Mouse (Mus musculus): ENCODE measurements around the gene Fryl. TPM values are rescaled to one million over a fixed set of nuclear protein-coding genes. Genes with fewer than 3 reads are reported as not detected.
"Not testable (repeated sequence)": the region's sequence is repeated elsewhere in the genome, so short reads cannot be mapped to it uniquely, and the experiment has no call there.

Gene Fryl
- polyA plus RNA-seq, 1 experiment from 2014 or later, result 38.7 TPM

- Histone ChIP-seq H3K9me3 (replicated peaks) (no peaks in the 10 kb centered on the region), H3K27me3 (replicated peaks) (no peaks in the 10 kb centered on the region), H3K9ac (no peak overlapping the region), H3K36me3 (peaks cover 78% of the 10 kb centered on the region), H3K4me3 (no peak overlapping the region), H3K4me1 (replicated peaks) (no peaks in the 10 kb centered on the region), H3K4me2 (no peak overlapping the region), H3K27ac (ENCODE audit: poor library complexity, severe bottlenecking) (no peak overlapping the region)
- no peak for ATAC-seq (ENCODE audit: insufficient number of reproducible peaks, low FRiP score)
- WGBS, result 91% methylated on average over 6 of the region's 6 CpGs
Observed at GRCm38 (mm10) chr5:73056457-73056856, 200.0 kb downstream of the Fryl start.

GRCm38 (mm10) chr5:73053933-73054332 is 202.5 kb downstream of the Fryl start:
- Histone ChIP-seq H3K27me3 (replicated peaks) (no peaks in the 10 kb centered on the region), H3K4me3 (no peak overlapping the region), H3K27ac (ENCODE audit: poor library complexity, severe bottlenecking) (no peak overlapping the region), H3K9me3 (replicated peaks) (no peaks in the 10 kb centered on the region), H3K9ac (no peak overlapping the region), H3K4me1 (replicated peaks) (no peaks in the 10 kb centered on the region), H3K36me3 (peaks cover 92% of the 10 kb centered on the region), H3K4me2 (no peak overlapping the region)
- no peak for ATAC-seq (ENCODE audit: insufficient number of reproducible peaks, low FRiP score)
- 98% methylated on average over 8 of the region's 8 CpGs for WGBS

GRCm38 (mm10) chr5:73047651-73048245 is 208.7 kb downstream of the Fryl start:
- Histone ChIP-seq H3K4me3 (no peak overlapping the region), H3K9ac (no peak overlapping the region), H3K27ac (ENCODE audit: poor library complexity, severe bottlenecking) (no peak overlapping the region), H3K27me3 (replicated peaks) (no peaks in the 10 kb centered on the region), H3K9me3 (replicated peaks) (0 out of 2 replicates have a peak, but pooled peaks cover 3% of the 10 kb centered on the region), H3K4me1 (replicated peaks) (no peaks in the 10 kb centered on the region), H3K36me3 (peaks cover 92% of the 10 kb centered on the region), H3K4me2 (no peak overlapping the region)
- 71% methylated on average over 7 of the region's 7 CpGs for WGBS
- no peak for ATAC-seq (ENCODE audit: insufficient number of reproducible peaks, low FRiP score)

GRCm38 (mm10) chr5:73044055-73044454 is 212.4 kb downstream of the Fryl start:
- no peaks in the 10 kb centered on the region for H3K4me1 ChIP-seq (replicated peaks)
- no peak overlapping the region for H3K9ac ChIP-seq
- H3K4me3 ChIP-seq, result no peak overlapping the region
- 0 out of 2 replicates have a peak, but pooled peaks cover 3% of the 10 kb centered on the region for H3K9me3 ChIP-seq (replicated peaks)
- whole genome bisulfite sequencing, result 97% methylated on average over 2 of the region's 2 CpGs
- H3K27me3 ChIP-seq (replicated peaks), result no peaks in the 10 kb centered on the region
- peaks cover 68% of the 10 kb centered on the region for H3K36me3 ChIP-seq
- no peak overlapping the region for H3K27ac ChIP-seq (ENCODE audit: poor library complexity, severe bottlenecking)
- ATAC-seq (ENCODE audit: insufficient number of reproducible peaks, low FRiP score), result no peak
- H3K4me2 ChIP-seq, result no peak overlapping the region

- Histone ChIP-seq H3K9ac (no peak overlapping the region), H3K4me1 (replicated peaks) (peaks cover 12% of the 10 kb centered on the region), H3K27me3 (replicated peaks) (no peaks in the 10 kb centered on the region), H3K9me3 (replicated peaks) (no peaks in the 10 kb centered on the region), H3K4me3 (no peak overlapping the region), H3K36me3 (peaks cover 70% of the 10 kb centered on the region), H3K4me2 (no peak overlapping the region), H3K27ac (ENCODE audit: poor library complexity, severe bottlenecking) (no peak overlapping the region)
- 87% methylated on average over 11 of the region's 11 CpGs for WGBS
- ATAC-seq (ENCODE audit: insufficient number of reproducible peaks, low FRiP score), result no peak
Observed at GRCm38 (mm10) chr5:73032481-73032880, 223.9 kb downstream of the Fryl start.

GRCm38 (mm10) chr5:73028646-73029045 is 227.8 kb downstream of the Fryl start:
- 42% methylated on average over 13 of the region's 13 CpGs for WGBS
- no peaks in the 10 kb centered on the region for H3K27me3 ChIP-seq (replicated peaks)
- no peaks in the 10 kb centered on the region for H3K9me3 ChIP-seq (replicated peaks)
- H3K27ac ChIP-seq (ENCODE audit: poor library complexity, severe bottlenecking), result 0 out of 2 replicates have a peak overlapping the region, but pooled peaks have one; percentile 13
- H3K4me3 ChIP-seq, result no peak overlapping the region
- no peak for ATAC-seq (ENCODE audit: insufficient number of reproducible peaks, low FRiP score)
- peaks cover 77% of the 10 kb centered on the region for H3K36me3 ChIP-seq
- peaks cover 12% of the 10 kb centered on the region for H3K4me1 ChIP-seq (replicated peaks)
- H3K4me2 ChIP-seq, result no peak overlapping the region
- H3K9ac ChIP-seq, result peak overlapping the region; percentile 40; the same call in 1 of the 2 replicates

- no peak overlapping the region for H3K4me3 ChIP-seq
- peaks cover 4% of the 10 kb centered on the region for H3K4me1 ChIP-seq (replicated peaks)
- peaks cover 56% of the 10 kb centered on the region for H3K36me3 ChIP-seq
- WGBS, result 93% methylated on average over 13 of the region's 13 CpGs
- no peak for ATAC-seq (ENCODE audit: insufficient number of reproducible peaks, low FRiP score)
- no peaks in the 10 kb centered on the region for H3K27me3 ChIP-seq (replicated peaks)
- no peak overlapping the region for H3K4me2 ChIP-seq
- H3K27ac ChIP-seq (ENCODE audit: poor library complexity, severe bottlenecking), result no peak overlapping the region
- no peaks in the 10 kb centered on the region for H3K9me3 ChIP-seq (replicated peaks)
- no peak overlapping the region for H3K9ac ChIP-seq
Observed at GRCm38 (mm10) chr5:73023801-73024200, 232.6 kb downstream of the Fryl start.

DNA sequence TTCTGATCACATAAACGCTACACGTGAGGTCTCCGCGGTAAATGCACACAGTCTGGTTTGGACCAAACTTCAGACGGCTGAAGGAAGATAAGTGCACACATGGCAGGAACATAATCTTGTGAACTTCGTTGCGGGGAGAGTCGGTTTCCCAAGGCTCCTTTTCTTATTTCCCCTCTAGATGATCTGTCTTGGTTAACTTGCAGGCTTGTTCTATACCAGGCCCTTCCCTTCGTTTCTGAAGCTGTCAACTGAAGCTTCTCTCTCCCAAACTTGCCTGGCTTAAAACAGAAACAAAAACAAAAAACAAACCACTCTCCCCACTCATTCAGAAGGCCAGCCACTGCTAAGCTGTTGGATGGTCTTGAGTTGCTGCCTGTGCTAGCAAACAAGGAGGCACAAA is 241.7 kb downstream of the Fryl start:
- H3K4me3 ChIP-seq, result no peak overlapping the region
- no peak overlapping the region for H3K9ac ChIP-seq
- H3K4me1 ChIP-seq (replicated peaks), result peaks cover 12% of the 10 kb centered on the region; the same call in 1 of the 2 replicates
- H3K4me2 ChIP-seq, result no peak overlapping the region
- no peaks in the 10 kb centered on the region for H3K9me3 ChIP-seq (replicated peaks)
- ATAC-seq (ENCODE audit: insufficient number of reproducible peaks, low FRiP score), result no peak
- peaks cover 47% of the 10 kb centered on the region for H3K27me3 ChIP-seq (replicated peaks)
- H3K36me3 ChIP-seq, result no peaks in the 10 kb centered on the region
- WGBS, result 48% methylated on average over 9 of the region's 9 CpGs
- no peak overlapping the region for H3K27ac ChIP-seq (ENCODE audit: poor library complexity, severe bottlenecking)

DNA sequence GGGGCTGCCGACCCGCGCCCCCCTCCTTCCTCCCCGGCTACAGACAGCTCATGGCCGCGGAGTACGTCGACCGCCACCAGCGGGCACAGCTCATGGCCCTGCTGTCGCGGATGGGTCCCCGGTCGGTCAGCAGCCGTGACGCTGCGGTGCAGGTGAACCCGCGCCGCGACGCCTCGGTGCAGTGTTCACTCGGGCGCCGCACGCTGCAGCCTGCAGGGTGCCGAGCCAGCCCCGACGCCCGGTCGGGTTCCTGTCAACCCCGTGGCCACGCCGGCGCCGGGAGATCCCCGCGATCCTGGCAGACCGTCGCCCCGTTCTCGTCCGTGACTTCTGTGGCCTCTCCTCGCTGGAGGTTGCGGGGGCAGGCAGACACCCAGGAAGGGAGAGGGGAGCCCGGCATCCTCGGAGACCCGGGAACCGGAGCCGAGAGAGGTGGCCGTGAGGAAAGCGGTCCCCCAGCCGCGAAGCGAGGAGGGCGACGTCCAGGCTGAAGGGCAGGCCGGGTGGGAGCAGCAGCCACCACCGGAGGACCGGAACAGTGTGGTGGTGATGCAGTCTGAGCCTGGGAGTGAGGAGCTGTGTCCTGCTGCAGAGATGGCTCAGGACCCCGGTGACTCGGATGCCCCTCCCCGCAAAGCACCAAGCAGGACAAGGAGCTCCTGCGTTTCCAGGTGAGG is 242.7 kb downstream of the Fryl start:
- Histone ChIP-seq H3K4me3 (peak overlapping the region; percentile 52), H3K27me3 (replicated peaks) (peaks cover 51% of the 10 kb centered on the region), H3K4me2 (peak overlapping the region; percentile 96), H3K9ac (peak overlapping the region; percentile 62), H3K4me1 (replicated peaks) (peaks cover 12% of the 10 kb centered on the region; the same call in 1 of the 2 replicates)
- not testable (repeated sequence) for H3K27ac ChIP-seq (ENCODE audit: poor library complexity, severe bottlenecking); H3K9me3 ChIP-seq (replicated peaks); H3K36me3 ChIP-seq
- 0 out of 2 replicates have a peak, but pooled peaks have one; percentile 36 for ATAC-seq (ENCODE audit: insufficient number of reproducible peaks, low FRiP score)
- WGBS, result 2% methylated on average over 59 of the region's 65 CpGs

- not testable (repeated sequence) for ATAC-seq (ENCODE audit: insufficient number of reproducible peaks, low FRiP score); H3K27ac ChIP-seq (ENCODE audit: poor library complexity, severe bottlenecking); H3K36me3 ChIP-seq; H3K9me3 ChIP-seq (replicated peaks)
- H3K4me3 ChIP-seq, result peak overlapping the region; percentile 52
- H3K9ac ChIP-seq, result peak overlapping the region; percentile 62; the same call in 1 of the 2 replicates
- 19% methylated on average over 25 of the region's 27 CpGs for WGBS
- H3K4me2 ChIP-seq, result peak overlapping the region; percentile 96
- H3K4me1 ChIP-seq (replicated peaks), result peaks cover 12% of the 10 kb centered on the region; the same call in 1 of the 2 replicates
- peaks cover 58% of the 10 kb centered on the region for H3K27me3 ChIP-seq (replicated peaks)
Observed at GRCm38 (mm10) chr5:73012884-73013610, 243.4 kb downstream of the Fryl start.

GRCm38 (mm10) chr5:73011806-73012205 is 244.6 kb downstream of the Fryl start:
- peaks cover 18% of the 10 kb centered on the region for H3K4me1 ChIP-seq (replicated peaks)
- not testable (repeated sequence) for H3K9ac ChIP-seq; H3K4me2 ChIP-seq; H3K9me3 ChIP-seq (replicated peaks); H3K4me3 ChIP-seq; H3K36me3 ChIP-seq; ATAC-seq (ENCODE audit: insufficient number of reproducible peaks, low FRiP score); H3K27ac ChIP-seq (ENCODE audit: poor library complexity, severe bottlenecking)
- peaks cover 67% of the 10 kb centered on the region for H3K27me3 ChIP-seq (replicated peaks)
- 84% methylated on average over 16 of the region's 16 CpGs for WGBS
